Mouse (Mus musculus): Measurements from ENCODE around the gene Ppargc1a. TPM values are rescaled to one million over a fixed set of nuclear protein-coding genes. Genes with fewer than 3 reads are reported as not detected.
A peak's percentile ranks its signal among the peaks of the same experiment; 100 is the strongest.

Gene Ppargc1a
- polyA plus RNA-seq, 1 experiment from 2014 or later = 2.7 TPM

DNA sequence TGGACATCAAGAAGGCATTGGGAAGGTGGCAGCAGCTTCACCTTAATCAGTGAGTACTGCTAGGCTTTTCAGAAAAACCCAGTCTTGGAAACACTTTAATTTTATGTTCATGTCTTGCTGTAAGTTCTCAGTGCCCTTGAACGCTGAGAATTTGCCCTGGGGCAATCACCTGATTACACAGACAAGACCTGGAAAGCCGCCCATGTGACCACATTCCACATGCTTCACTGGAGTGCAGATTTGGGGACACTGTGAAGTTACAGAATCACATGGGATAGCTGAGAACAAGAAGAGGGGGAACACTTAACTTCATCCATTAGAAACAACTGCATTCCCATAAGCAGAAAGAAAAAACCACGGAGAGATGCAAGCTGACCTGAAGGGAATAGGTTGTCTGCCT is 115.5 kb downstream of the Ppargc1a start:
- 56% methylated on average over 3 of the region's 3 CpGs for WGBS
- peak; percentile 29 for DNase-seq (ENCODE audit: low spot score)
- H3K4me3 ChIP-seq (ENCODE audit: low read depth, low read length) = no peak overlapping the region

DNA sequence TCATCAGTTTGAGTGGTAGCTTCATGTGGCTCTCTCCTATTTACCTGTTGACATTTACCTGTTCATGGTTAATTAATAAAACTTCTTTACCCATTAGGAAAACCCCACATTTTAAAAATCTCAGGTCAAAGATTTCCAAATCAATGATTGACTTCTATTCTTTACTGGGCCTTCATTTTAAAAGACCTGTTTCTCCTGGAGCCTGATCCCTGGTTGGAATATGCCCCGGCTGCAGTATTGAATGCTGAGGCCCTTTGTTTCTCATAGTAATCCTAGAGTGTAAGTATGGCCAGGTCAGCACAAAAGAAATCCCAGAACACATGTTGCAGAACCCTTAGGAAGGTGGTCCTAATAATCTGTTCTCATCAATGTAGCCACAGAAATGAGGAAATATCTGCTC is 119.9 kb downstream of the Ppargc1a start:
- Histone ChIP-seq H3K9me3 (replicated peaks; ENCODE audit: control insufficient read depth, low read length) (no peaks in the 10 kb centered on the region), H3K36me3 (replicated peaks; ENCODE audit: control insufficient read depth, insufficient read depth, low read depth, low read length) (no peaks in the 10 kb centered on the region), H3K4me1 (ENCODE audit: control insufficient read depth, insufficient read depth, low read length) (no peaks in the 10 kb centered on the region), H3K4me3 (ENCODE audit: low read depth, low read length) (no peak overlapping the region), H3K9ac (replicated peaks; ENCODE audit: low read length) (no peak overlapping the region), H3K4me2 (ENCODE audit: low read depth, low read length) (no peak overlapping the region), H3K27me3 (ENCODE audit: control insufficient read depth, insufficient read depth, low read length) (no peaks in the 10 kb centered on the region), H3K27ac (replicated peaks; ENCODE audit: low read depth, low read length) (no peak overlapping the region)
- ATAC-seq (replicated peaks; ENCODE audit: insufficient number of reproducible peaks, low FRiP score, low TSS enrichment, low read depth) (no peak), DNase-seq (ENCODE audit: low spot score) (no peak)
- 93% methylated on average over 1 of the region's 1 CpGs for WGBS

More for the DNA sequence above, 115.5 kb downstream of the Ppargc1a start:
- Histone ChIP-seq H3K27ac (replicated peaks; ENCODE audit: low read depth, low read length) (no peak overlapping the region), H3K4me1 (ENCODE audit: control insufficient read depth, insufficient read depth, low read length) (no peaks in the 10 kb centered on the region), H3K36me3 (replicated peaks; ENCODE audit: control insufficient read depth, insufficient read depth, low read depth, low read length) (no peaks in the 10 kb centered on the region), H3K4me2 (ENCODE audit: low read depth, low read length) (no peak overlapping the region), H3K9ac (replicated peaks; ENCODE audit: low read length) (no peak overlapping the region), H3K27me3 (ENCODE audit: control insufficient read depth, insufficient read depth, low read length) (no peaks in the 10 kb centered on the region), H3K9me3 (replicated peaks; ENCODE audit: control insufficient read depth, low read length) (no peaks in the 10 kb centered on the region)
- ATAC-seq (replicated peaks; ENCODE audit: insufficient number of reproducible peaks, low FRiP score, low TSS enrichment, low read depth) = no peak

DNA sequence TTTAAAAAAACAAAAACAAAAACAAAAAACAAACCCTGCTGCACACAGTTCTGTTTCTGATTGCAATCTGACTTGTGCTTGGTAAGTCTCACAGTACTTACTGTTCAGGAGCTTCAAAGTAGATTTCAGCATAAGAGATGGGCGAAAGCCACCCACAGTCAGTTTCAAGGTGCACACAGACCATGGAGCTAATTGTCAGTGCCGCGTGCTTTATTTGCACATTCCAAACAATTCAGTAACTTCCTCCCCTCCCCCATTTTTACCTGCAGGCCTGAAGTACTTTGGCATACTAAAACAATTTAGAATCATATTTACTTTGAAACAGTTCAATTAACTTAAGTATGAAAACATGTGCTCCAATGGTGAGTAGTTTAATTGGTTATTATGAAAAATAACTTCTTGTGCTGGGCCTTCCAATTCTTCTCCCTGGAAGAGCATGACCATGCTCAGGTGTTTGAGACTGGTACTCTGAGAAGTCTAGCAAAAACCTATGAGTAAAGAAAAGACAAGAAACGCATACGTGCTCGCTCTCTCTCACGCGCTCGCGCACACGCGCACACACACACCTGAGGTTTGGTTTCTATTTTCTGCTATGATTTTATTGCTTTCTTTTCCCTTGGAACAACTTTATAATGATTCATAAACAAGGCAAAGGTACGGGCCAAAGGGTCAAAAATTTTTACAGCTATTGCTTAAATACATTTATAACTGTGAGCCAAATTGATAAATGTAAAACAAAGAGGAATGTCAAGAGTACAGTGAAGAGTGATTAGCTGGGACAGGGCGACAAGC is 121.0 kb downstream of the Ppargc1a start:
- H3K4me2 ChIP-seq (ENCODE audit: low read depth, low read length) = no peak overlapping the region
- H3K27me3 ChIP-seq (ENCODE audit: control insufficient read depth, insufficient read depth, low read length) = no peaks in the 10 kb centered on the region
- no peaks in the 10 kb centered on the region for H3K9me3 ChIP-seq (replicated peaks; ENCODE audit: control insufficient read depth, low read length)
- DNase-seq (ENCODE audit: low spot score) (no peak), ATAC-seq (replicated peaks; ENCODE audit: insufficient number of reproducible peaks, low FRiP score, low TSS enrichment, low read depth) (no peak)
- no peak overlapping the region for H3K4me3 ChIP-seq (ENCODE audit: low read depth, low read length)
- no peaks in the 10 kb centered on the region for H3K36me3 ChIP-seq (replicated peaks; ENCODE audit: control insufficient read depth, insufficient read depth, low read depth, low read length)
- no peak overlapping the region for H3K27ac ChIP-seq (replicated peaks; ENCODE audit: low read depth, low read length)
- no peaks in the 10 kb centered on the region for H3K4me1 ChIP-seq (ENCODE audit: control insufficient read depth, insufficient read depth, low read length)
- WGBS = 90% methylated on average over 14 of the region's 14 CpGs
- H3K9ac ChIP-seq (replicated peaks; ENCODE audit: low read length) = no peak overlapping the region

DNA sequence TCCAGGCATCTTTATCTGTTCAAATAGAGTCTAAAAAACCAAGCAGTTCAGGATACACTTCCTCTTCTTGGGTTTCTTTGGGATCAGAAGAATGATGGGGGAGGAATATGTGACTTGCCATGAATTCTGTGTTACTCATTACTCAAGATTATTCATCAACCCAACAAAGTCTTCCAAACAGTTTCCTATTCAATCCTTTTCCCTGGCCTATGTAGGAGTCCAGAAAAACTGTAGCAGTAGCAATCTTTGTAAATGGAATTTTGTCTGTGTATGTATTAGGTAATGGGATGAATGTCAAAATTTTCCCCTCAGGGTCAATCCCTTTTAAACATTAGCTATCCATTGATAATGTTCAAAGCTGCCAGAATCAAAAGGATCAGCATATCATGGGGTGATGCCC is 121.8 kb downstream of the Ppargc1a start:
- no peak overlapping the region for H3K27ac ChIP-seq (replicated peaks; ENCODE audit: low read depth, low read length)
- no peak for ATAC-seq (replicated peaks; ENCODE audit: insufficient number of reproducible peaks, low FRiP score, low TSS enrichment, low read depth)
- H3K9ac ChIP-seq (replicated peaks; ENCODE audit: low read length) = no peak overlapping the region
- H3K9me3 ChIP-seq (replicated peaks; ENCODE audit: control insufficient read depth, low read length) = no peaks in the 10 kb centered on the region
- no peaks in the 10 kb centered on the region for H3K4me1 ChIP-seq (ENCODE audit: control insufficient read depth, insufficient read depth, low read length)
- H3K36me3 ChIP-seq (replicated peaks; ENCODE audit: control insufficient read depth, insufficient read depth, low read depth, low read length) = no peaks in the 10 kb centered on the region
- H3K4me2 ChIP-seq (ENCODE audit: low read depth, low read length) = no peak overlapping the region
- no peaks in the 10 kb centered on the region for H3K27me3 ChIP-seq (ENCODE audit: control insufficient read depth, insufficient read depth, low read length)
- no peak for DNase-seq (ENCODE audit: low spot score)
- no peak overlapping the region for H3K4me3 ChIP-seq (ENCODE audit: low read depth, low read length)

DNA sequence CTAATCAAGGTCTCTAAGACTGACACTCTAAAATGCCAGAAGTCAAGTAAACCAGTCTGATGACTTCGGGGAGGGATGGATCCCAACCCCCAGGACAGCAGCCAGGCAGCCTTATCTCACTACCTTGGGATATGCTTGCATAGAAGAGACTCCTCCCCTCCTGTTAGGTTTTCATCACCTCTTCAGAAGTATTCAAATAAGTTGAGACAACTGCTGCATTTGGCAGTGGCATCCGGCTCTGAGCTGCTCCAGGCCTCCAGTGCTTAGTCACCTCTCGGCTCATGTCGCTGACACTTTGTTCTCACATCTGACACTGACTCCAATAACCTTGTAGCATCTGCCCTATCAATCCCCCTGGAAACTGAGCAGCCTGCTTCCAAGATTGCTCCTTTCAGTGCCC is 127.8 kb downstream of the Ppargc1a start:
- Histone ChIP-seq H3K27ac (replicated peaks; ENCODE audit: low read depth, low read length) (no peak overlapping the region), H3K4me2 (ENCODE audit: low read depth, low read length) (no peak overlapping the region), H3K4me1 (ENCODE audit: control insufficient read depth, insufficient read depth, low read length) (no peaks in the 10 kb centered on the region), H3K36me3 (replicated peaks; ENCODE audit: control insufficient read depth, insufficient read depth, low read depth, low read length) (no peaks in the 10 kb centered on the region), H3K27me3 (ENCODE audit: control insufficient read depth, insufficient read depth, low read length) (no peaks in the 10 kb centered on the region), H3K9ac (replicated peaks; ENCODE audit: low read length) (no peak overlapping the region), H3K9me3 (replicated peaks; ENCODE audit: control insufficient read depth, low read length) (no peaks in the 10 kb centered on the region), H3K4me3 (ENCODE audit: low read depth, low read length) (no peak overlapping the region)
- WGBS = 31% methylated on average over 4 of the region's 4 CpGs
- ATAC-seq (replicated peaks; ENCODE audit: insufficient number of reproducible peaks, low FRiP score, low TSS enrichment, low read depth) = no peak
- DNase-seq (ENCODE audit: low spot score) = peak; percentile 29

DNA sequence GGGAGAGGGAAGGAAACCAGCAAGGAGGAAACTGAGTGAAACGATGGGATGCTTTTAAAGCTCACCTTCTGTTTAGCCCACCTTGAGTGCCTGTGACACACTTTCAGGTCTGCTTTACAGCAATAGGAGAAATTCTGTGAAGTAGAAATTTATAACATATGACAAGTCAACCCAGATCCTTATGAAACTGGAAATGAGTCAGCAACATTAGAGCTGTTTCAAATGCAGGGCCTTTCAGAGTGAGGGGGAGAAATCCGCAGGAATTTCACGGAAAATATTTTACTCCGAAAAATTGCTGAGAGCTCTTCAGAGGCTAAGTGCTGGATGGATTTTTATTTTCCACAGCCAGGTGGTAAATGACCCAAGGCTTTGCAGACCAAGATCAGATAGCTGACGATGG is 133.6 kb downstream of the Ppargc1a start:
- Histone ChIP-seq H3K36me3 (replicated peaks; ENCODE audit: control insufficient read depth, insufficient read depth, low read depth, low read length) (no peaks in the 10 kb centered on the region), H3K4me1 (ENCODE audit: control insufficient read depth, insufficient read depth, low read length) (no peaks in the 10 kb centered on the region), H3K27me3 (ENCODE audit: control insufficient read depth, insufficient read depth, low read length) (no peaks in the 10 kb centered on the region), H3K4me3 (ENCODE audit: low read depth, low read length) (no peak overlapping the region), H3K27ac (replicated peaks; ENCODE audit: low read depth, low read length) (no peak overlapping the region), H3K4me2 (ENCODE audit: low read depth, low read length) (no peak overlapping the region), H3K9ac (replicated peaks; ENCODE audit: low read length) (no peak overlapping the region), H3K9me3 (replicated peaks; ENCODE audit: control insufficient read depth, low read length) (no peaks in the 10 kb centered on the region)
- DNase-seq (ENCODE audit: low spot score) (no peak), ATAC-seq (replicated peaks; ENCODE audit: insufficient number of reproducible peaks, low FRiP score, low TSS enrichment, low read depth) (no peak)
- 83% methylated on average over 5 of the region's 5 CpGs for WGBS

DNA sequence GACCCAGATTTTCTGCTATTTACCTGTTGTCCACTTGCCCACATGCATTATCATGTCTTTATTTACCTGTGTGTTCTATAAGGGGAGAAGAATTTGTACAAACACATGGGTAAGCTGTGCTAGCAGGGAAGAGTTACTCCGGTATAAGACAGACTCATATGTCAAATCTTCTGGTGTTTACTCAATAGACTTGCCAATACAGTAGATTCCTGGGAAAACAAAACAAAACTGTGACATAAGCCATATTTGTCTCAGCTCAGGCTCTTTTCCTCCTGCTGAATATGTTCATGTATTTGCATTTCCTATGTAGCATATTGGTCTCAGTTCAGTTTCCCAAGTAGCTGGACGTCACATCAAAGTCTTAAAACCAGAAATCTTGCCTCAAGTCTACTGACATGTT is 135.0 kb downstream of the Ppargc1a start:
- Histone ChIP-seq H3K27me3 (ENCODE audit: control insufficient read depth, insufficient read depth, low read length) (no peaks in the 10 kb centered on the region), H3K4me1 (ENCODE audit: control insufficient read depth, insufficient read depth, low read length) (no peaks in the 10 kb centered on the region), H3K4me2 (ENCODE audit: low read depth, low read length) (no peak overlapping the region), H3K27ac (replicated peaks; ENCODE audit: low read depth, low read length) (no peak overlapping the region), H3K4me3 (ENCODE audit: low read depth, low read length) (no peak overlapping the region), H3K36me3 (replicated peaks; ENCODE audit: control insufficient read depth, insufficient read depth, low read depth, low read length) (no peaks in the 10 kb centered on the region), H3K9me3 (replicated peaks; ENCODE audit: control insufficient read depth, low read length) (no peaks in the 10 kb centered on the region), H3K9ac (replicated peaks; ENCODE audit: low read length) (no peak overlapping the region)
- WGBS = 92% methylated on average over 2 of the region's 2 CpGs
- ATAC-seq (replicated peaks; ENCODE audit: insufficient number of reproducible peaks, low FRiP score, low TSS enrichment, low read depth) (no peak), DNase-seq (ENCODE audit: low spot score) (no peak)

DNA sequence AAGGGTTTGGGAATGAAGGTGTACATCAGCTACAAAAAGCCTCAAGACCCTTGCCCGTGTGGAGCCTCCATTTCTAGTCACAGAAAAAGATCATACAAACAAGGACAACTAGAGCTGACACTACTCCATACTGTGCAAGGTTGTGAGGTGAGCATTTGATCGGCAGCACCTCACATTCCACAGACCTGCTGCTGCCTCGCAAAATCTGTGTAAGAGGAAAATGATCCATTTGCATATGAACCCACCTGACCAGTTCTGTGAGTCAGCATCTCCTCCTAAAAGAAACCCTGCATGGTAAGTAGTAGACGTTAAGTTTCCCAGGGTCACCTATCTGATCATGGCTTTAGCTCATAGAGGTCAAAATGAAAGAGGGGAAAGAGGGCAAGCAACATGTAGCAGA is 135.5 kb downstream of the Ppargc1a start:
- Histone ChIP-seq H3K27me3 (ENCODE audit: control insufficient read depth, insufficient read depth, low read length) (no peaks in the 10 kb centered on the region), H3K9ac (replicated peaks; ENCODE audit: low read length) (no peak overlapping the region), H3K9me3 (replicated peaks; ENCODE audit: control insufficient read depth, low read length) (no peaks in the 10 kb centered on the region), H3K4me2 (ENCODE audit: low read depth, low read length) (no peak overlapping the region), H3K4me1 (ENCODE audit: control insufficient read depth, insufficient read depth, low read length) (no peaks in the 10 kb centered on the region), H3K36me3 (replicated peaks; ENCODE audit: control insufficient read depth, insufficient read depth, low read depth, low read length) (no peaks in the 10 kb centered on the region), H3K4me3 (ENCODE audit: low read depth, low read length) (no peak overlapping the region), H3K27ac (replicated peaks; ENCODE audit: low read depth, low read length) (no peak overlapping the region)
- WGBS = 55% methylated on average over 4 of the region's 4 CpGs
- DNase-seq (ENCODE audit: low spot score) = no peak
- ATAC-seq (replicated peaks; ENCODE audit: insufficient number of reproducible peaks, low FRiP score, low TSS enrichment, low read depth) = 0 out of 2 replicates have a peak, but pooled peaks have one; percentile 48

Measured in embryonic facial prominence, embryonic 11.5 days (tissue).